Mouse (Mus musculus) embryonic fibroblast, embryonic 13.5 days (primary cell): ENCODE results near the gene Gm20481. TPM values are rescaled to one million over a fixed set of nuclear protein-coding genes. Genes with fewer than 3 reads are reported as not detected.
"Not testable (repeated sequence)": the region's sequence is repeated elsewhere in the genome, so short reads cannot be mapped to it uniquely, and the experiment has no call there.

Source experiments
- H3K27ac ChIP-seq: 2 replicates; pipeline ENCODE4 v1.5.1; 2012; ENCODE audit warnings: low read length, control low read depth, inconsistent platforms; ENCODE audit not compliant: insufficient read depth
- H3K4me1 ChIP-seq: 2 replicates; pipeline ENCODE4 v1.6.1; 2011; ENCODE audit warnings: low read length; ENCODE audit not compliant: control insufficient read depth, insufficient read depth
- H3K4me3 ChIP-seq: 2 replicates; pipeline ENCODE4 v1.5.1; 2011; ENCODE audit warnings: mild to moderate bottlenecking, control low read depth, low read length; ENCODE audit not compliant: insufficient read depth
- CTCF ChIP-seq: IDR thresholded peaks from 2 replicates; pipeline ENCODE4 v1.5.1; 2011; ENCODE audit warnings: mild to moderate bottlenecking, control low read depth, low read length, moderate library complexity, borderline replicate concordance; ENCODE audit not compliant: insufficient read depth
- POLR2A ChIP-seq: IDR thresholded peaks from 2 replicates; pipeline ENCODE4 v1.6.1; 2011; ENCODE audit warnings: low read depth, mild to moderate bottlenecking, control low read depth, low read length, moderate library complexity
- polyA plus RNA-seq: library from polyadenylated mRNA; stranded (reverse); fragments of >200 nt; gene quantifications from 2 replicates; pipeline ENCODE4 v1.2.4, GENCODE M21; 2011; ENCODE audit warnings: low read depth; ENCODE audit not compliant: missing spikeins, insufficient read length

Gm20481 gene
- polyA plus RNA-seq, 1 experiment, result not detected

DNA sequence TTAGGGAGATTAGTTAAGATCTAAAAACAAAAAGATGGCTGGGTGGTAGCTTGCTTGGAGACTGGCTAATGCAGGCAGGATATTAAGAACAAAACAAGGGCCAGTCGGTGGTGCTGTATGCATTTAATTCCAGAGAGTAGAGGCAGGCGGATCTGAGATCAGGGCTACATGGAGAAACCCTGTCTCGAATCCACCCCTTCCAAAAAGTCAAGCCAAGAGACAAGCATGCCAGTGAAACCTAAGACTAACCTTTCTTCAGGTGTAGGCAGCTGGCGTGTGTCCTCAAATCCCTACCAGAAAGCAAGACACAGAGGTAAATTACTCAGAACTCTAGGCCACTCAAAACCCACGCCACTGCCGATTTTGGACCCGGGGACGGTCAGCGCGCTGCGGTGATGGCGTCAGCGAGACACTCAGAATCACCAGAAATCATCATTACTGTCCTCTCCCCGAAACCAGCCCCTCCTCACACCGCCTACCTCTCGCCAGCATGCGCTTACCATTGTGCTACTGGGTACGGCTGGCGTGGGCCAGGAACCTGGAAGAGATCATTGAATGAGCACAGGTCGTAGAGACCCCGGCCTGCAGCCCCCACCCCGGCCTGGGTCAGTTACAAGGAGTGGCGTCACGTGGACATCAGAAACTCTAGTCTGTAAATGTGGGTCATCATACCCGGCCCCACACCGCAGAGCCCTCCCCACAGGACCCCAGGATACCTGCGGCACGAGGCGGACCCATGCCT lies 17.9 kb upstream of the Gm20481 start:
- Histone ChIP-seq H3K4me3 (peak overlapping the region; percentile 71), H3K27ac (peak overlapping the region; percentile 88), H3K4me1 (no peaks in the 10 kb centered on the region)
- TF ChIP-seq CTCF (no peak), POLR2A (no peak)

DNA sequence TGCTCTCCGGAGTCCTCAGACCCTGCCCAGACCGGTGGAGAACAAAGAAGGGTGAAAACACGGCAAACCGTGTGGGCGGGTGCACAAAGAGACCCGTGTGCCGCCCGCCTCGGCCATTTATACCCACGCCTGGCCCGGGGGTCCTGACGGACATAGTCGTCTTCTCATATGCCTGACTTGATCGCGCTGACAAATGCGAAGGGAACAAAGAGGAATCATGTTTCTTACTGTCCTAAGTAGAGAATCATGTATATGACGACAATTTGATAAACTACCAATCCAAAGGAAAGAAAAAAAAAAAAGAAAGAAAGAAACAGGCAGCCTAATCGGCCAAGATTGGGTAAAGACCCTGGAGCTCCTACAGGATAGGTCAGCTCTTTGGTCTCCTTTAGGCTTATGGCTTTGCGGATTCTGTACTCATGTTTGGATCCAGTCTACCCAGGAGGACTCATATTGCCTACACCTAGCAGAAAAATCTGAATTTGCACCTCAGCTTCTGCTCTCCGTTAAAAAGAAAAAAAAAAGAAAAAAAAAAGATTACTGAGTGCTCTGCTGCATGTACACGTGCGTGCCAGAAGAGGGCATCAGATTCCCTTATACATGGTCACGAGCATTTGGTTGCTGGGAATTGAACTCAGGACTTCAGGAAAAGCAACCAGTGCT lies 17.2 kb upstream of the Gm20481 start:
- Histone ChIP-seq H3K4me1 (no peaks in the 10 kb centered on the region), H3K4me3 (peak overlapping the region; percentile 71), H3K27ac (peak overlapping the region; percentile 88)
- peak; percentile 29; the same call in 1 of the 2 replicates for TF ChIP-seq CTCF
- TF ChIP-seq POLR2A, result peak; percentile 99

GRCm38 (mm10) chr17:34953258-34953657 lies 16.5 kb upstream of the Gm20481 start:
- Histone ChIP-seq H3K27ac (no peak overlapping the region), H3K4me3 (peak overlapping the region; percentile 44; the same call in 1 of the 2 replicates), H3K4me1 (no peaks in the 10 kb centered on the region)
- TF ChIP-seq CTCF, result no peak

GRCm38 (mm10) chr17:34953904-34954303 lies 15.8 kb upstream of the Gm20481 start:
- H3K27ac ChIP-seq, result no peak overlapping the region
- H3K4me3 ChIP-seq, result no peak overlapping the region
- no peaks in the 10 kb centered on the region for H3K4me1 ChIP-seq
- no peak for TF ChIP-seq CTCF
- TF ChIP-seq POLR2A, result no peak

DNA sequence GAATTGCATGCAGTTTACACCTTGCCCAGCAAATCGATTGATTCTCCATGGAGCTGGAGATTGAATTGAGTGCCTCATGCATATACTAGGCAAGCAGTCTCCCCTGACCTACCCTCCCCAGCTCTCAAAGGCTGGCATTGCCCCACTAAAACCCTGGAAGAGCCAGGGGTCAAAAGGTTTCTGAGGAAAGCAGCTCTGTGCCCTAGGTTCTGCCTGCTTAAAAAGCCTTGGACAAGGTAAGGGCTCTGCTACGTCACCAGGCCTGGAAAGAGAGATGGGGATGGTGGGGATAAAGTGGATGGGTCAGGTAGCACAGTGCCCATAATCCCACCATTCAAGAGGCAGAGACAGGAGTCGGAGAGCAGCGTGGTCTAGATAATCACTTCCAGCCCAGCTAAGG lies 14.9 kb upstream of the Gm20481 start:
- no peak overlapping the region for H3K4me3 ChIP-seq
- TF ChIP-seq CTCF (no peak), POLR2A (no peak)
- H3K27ac ChIP-seq, result no peak overlapping the region
- H3K4me1 ChIP-seq, result no peaks in the 10 kb centered on the region

DNA sequence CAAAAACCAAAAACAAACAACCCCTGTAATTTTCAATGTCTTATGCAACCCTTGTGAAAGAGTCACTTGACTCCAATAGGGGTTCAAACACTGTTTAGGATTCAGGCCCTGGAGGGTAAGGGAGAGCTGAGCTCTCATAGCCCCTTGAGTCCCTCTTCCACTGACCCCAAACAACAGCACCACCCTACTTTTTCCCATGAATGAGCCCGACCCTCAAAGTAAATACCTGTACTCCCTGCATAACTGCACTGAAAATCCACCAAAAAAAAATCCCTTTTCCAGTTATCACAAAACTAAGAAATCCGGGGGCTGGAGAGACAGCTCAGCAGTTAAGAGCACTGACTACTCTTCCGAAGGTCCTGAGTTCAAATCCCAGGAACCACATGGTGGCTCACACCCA lies 13.8 kb upstream of the Gm20481 start:
- TF ChIP-seq POLR2A (no peak), CTCF (no peak)
- no peak overlapping the region for H3K4me3 ChIP-seq
- H3K27ac ChIP-seq, result no peak overlapping the region
- H3K4me1 ChIP-seq, result no peaks in the 10 kb centered on the region

DNA sequence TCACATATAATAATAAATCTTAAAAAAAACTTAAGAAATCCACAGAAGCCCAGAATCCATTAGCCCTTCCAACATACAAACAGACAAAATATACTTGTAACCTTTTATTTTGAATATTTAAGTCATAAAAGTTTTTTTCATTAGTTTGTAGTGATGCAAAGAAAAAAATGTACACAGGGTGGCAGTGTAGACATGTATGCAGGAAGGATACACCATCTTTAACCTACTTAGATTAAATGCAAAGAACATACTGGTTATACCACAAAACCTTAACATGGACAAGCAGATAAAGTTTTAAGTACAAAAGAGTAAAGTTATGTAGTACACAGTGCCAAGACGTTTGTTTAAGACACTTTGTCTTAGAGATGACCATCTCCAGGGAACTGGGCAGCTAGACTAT lies 13.4 kb upstream of the Gm20481 start:
- TF ChIP-seq CTCF (no peak), POLR2A (no peak)
- H3K4me3 ChIP-seq, result no peak overlapping the region
- no peak overlapping the region for H3K27ac ChIP-seq
- H3K4me1 ChIP-seq, result peaks cover 2% of the 10 kb centered on the region; the same call in 1 of the 2 replicates

DNA sequence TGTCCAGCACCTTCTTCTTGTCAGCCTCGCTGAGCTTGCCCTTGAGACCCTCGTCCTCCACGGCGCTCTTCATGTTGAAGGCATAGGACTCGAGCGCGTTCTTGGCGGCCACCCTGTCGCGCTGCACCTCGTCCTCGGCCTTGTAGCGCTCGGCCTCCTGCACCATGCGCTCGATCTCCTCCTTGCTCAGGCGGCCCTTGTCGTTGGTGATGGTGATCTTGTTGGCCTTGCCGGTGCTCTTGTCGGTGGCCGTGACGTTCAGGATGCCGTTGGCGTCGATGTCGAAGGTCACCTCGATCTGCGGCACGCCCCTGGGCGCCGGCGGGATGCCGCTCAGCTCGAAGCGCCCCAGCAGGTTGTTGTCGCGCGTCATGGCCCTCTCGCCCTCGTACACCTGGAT lies 12.4 kb upstream of the Gm20481 start:
- H3K4me3 ChIP-seq, H3K27ac ChIP-seq, H3K4me1 ChIP-seq: not testable (repeated sequence)

- H3K27ac ChIP-seq, H3K4me1 ChIP-seq, H3K4me3 ChIP-seq: not testable (repeated sequence)
These were observed 11.7 kb upstream of the Gm20481 start for GRCm38 (mm10) chr17:34957966-34958365.

- peak overlapping the region; percentile 16; the same call in 1 of the 2 replicates for H3K4me3 ChIP-seq
- not testable (repeated sequence) for H3K4me1 ChIP-seq, H3K27ac ChIP-seq
These were observed 11.0 kb upstream of the Gm20481 start for GRCm38 (mm10) chr17:34958734-34959129.
